Mouse (Mus musculus) heart, adult 18-20 months (tissue): Measurements from ENCODE around the gene Exoc8. TPM values are rescaled to one million over a fixed set of nuclear protein-coding genes. Genes with fewer than 3 reads are reported as not detected.

Source experiments
- DNase-seq, 2 experiments: peaks; one replicate each; pipeline ENCODE4 v3.0.0; 2021 to 2022; ENCODE audit warnings: mixed read lengths in 1 of 2
- total RNA-seq, 2 experiments: library from RNA; stranded (reverse); gene quantifications; 2 replicates each; pipeline ENCODE4 v1.2.3; 2021

Gene Exoc8
- total RNA-seq, 2 experiments from 2014 or later, result 18.4 to 18.7 TPM

GRCm38 (mm10) chr8:124845573-124845972, 51.9 kb downstream of the Exoc8 start:
- DNase-seq, result no peak

- DNase-seq, result no peak
Measured at GRCm38 (mm10) chr8:124845131-124845530, 52.4 kb downstream of the Exoc8 start.

Other genes starting within 250 kb of the Exoc8 start
- gene 2310022B05Rik, start 234.3 kb downstream of the Exoc8 start, total RNA-seq, result 10 to 100 TPM; 50.8 to 70.0 TPM
- gene Ttc13, start 175.7 kb downstream of the Exoc8 start, total RNA-seq, result 10 to 100 TPM; 14.7 to 15.0 TPM
- gene Arv1, start 175.6 kb downstream of the Exoc8 start, total RNA-seq, result 1 to 10 TPM; 3.6 to 4.0 TPM
- 1 to 10 TPM; 1.3 to 1.7 TPM for gene Fam89a, start 145.9 kb downstream of the Exoc8 start, total RNA-seq
- under 1 TPM; 0.47 to 0.67 TPM for gene Trim67, start 104.6 kb downstream of the Exoc8 start, total RNA-seq
- gene Gnpat, start 34.7 kb downstream of the Exoc8 start, total RNA-seq, result 100 to 1,000 TPM; 177 to 188 TPM
- 10 to 100 TPM; 44.3 to 48.5 TPM for gene 2810004N23Rik, start 34.6 kb downstream of the Exoc8 start, total RNA-seq
- 10 to 100 TPM; 10.5 to 12.9 TPM for gene Sprtn, start 181 bp upstream of the Exoc8 start, total RNA-seq
- gene Egln1, start 51.6 kb upstream of the Exoc8 start, total RNA-seq, result 100 to 1,000 TPM; 310 to 331 TPM
- gene Tsnax, start 115.3 kb upstream of the Exoc8 start, total RNA-seq, result 10 to 100 TPM; 68.6 to 73.4 TPM
- gene Disc1, start 156.5 kb upstream of the Exoc8 start, total RNA-seq, result 1 to 10 TPM; 1.4 to 1.7 TPM